Mouse (Mus musculus) cortical plate, adult 2 months (tissue): ENCODE measurements around the gene Gpatch2l.

ENCODE experiments used
- CTCF ChIP-seq: fragments of 200-500 bp; IDR thresholded peaks from 2 replicates; pipeline ENCODE4 v1.5.1; 2011; ENCODE audit warnings: mild to moderate bottlenecking, control low read depth, low read length; ENCODE audit not compliant: insufficient read depth; ENCODE audit errors: extremely low read depth
- POLR2A ChIP-seq: fragments of 200-500 bp; IDR thresholded peaks from 2 replicates; pipeline ENCODE4 v1.6.1; 2011; ENCODE audit warnings: mild to moderate bottlenecking, low read length, control low read depth; ENCODE audit not compliant: insufficient read depth; ENCODE audit errors: extremely low read depth

- TF ChIP-seq CTCF (no peak), POLR2A (no peak)
These were observed 61.3 kb downstream of the Gpatch2l start for GRCm38 (mm10) chr12:86302973-86303372.
